Mouse (Mus musculus): ENCODE data around the gene Tmem212.

Tmem212 gene

DNA sequence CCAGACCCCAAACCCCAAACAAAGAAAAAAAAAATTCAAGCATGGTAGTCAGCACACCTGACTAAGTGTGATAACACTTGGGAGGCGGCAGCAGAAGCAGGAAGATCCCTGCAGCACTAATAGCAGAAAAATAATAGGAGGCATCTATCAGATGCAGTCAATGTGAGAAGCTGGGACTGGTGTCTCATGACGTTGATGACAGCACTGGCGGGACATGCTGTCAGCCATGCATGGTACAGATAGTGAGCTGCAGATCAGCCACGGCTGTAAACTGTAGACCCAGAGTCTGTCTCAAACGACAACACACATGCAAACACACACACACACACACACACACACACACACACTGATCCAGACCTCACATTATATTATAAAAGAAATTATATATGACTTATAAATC, 52.9 kb downstream of the Tmem212 start:
- DNase-seq (ENCODE audit: low spot score in 2 of 2) = no peak

DNA sequence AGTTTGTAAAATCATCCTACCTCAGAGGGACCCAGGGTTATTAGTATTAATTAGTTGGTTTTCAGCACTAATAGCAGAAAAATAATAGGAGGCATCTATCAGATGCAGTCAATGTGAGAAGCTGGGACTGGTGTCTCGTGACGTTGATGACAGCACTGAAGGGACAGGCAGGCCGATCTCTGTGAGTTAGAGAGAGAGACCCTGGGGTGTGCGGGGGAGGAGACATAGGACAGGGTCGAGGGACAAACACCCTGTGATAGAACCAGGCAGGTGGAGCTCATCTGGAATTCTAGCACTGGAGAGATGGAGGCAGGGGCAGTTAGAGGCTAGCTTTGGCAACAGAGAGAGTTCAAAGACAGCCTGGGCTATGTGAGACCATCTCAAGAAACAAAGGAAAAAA, 53.3 kb downstream of the Tmem212 start:
- DNase-seq (ENCODE audit: low spot score in 2 of 2) = no peak

DNA sequence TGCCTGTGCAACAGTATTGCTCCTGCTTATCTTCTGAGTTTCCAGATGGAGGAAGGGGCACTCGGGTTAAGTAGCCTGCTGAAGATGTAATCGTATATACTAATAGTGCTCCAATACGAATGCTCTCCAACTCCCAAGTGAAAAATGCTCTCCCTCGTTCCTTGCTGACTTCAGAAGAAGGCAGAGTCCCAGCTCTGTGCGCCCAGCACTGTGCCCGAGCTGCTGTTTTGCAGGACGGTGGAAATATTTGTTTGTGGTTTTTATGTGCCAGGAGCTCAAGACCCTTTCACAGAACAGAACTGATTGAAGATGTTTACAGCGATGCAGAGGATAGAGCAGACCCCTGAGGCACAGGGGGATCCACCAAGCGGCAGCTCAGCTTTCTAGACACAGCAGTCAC, 55.9 kb downstream of the Tmem212 start:
- DNase-seq (ENCODE audit: low spot score in 2 of 2) = no peak

DNA sequence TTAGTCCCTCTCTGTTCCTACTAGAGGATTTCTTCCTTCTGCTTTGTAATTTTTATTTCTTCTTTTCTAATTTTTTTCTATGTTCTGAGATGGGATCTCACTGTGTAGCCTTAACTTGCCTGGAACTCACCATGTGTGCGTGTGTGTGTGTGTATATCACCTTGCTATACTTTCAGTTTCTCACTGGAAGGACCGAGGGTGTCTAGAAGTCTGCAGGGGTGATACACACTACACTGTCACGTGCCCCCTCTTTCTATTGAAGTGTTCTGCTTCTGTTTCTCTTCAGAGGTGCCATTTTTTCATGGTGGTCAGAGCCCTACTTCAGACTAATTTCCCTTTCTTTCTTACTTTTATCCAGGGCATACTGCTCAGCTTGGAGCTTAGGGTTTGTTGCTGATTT, 56.4 kb downstream of the Tmem212 start:
- DNase-seq (ENCODE audit: low spot score in 2 of 2) = no peak

DNA sequence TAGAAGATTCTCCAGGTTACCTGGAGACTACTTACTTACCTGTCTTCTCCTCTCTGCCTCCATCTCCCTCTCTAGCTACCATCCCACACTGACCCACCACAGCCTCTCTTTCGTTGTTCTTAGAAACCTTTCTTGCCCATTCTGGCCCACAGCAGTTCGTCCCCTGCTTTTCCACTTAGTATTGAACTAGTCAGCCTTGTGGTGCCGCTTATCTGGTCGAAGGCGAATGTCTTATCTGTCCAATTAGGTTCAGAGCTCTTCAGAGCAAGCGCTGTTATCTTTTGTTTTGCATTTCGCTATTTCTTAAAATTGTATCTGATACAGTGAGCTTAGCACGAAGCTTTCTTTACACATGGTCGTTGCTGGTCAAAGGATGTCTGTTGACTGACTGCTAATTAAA, 56.9 kb downstream of the Tmem212 start:
- DNase-seq (ENCODE audit: low spot score in 2 of 2) = no peak

- no peak for DNase-seq (ENCODE audit: low spot score in 2 of 2)
Measured at GRCm38 (mm10) chr3:27836297-27836696, 59.9 kb downstream of the Tmem212 start.

GRCm38 (mm10) chr3:27835786-27836185, 60.4 kb downstream of the Tmem212 start:
- DNase-seq (ENCODE audit: low spot score in 2 of 2) = no peak

DNA sequence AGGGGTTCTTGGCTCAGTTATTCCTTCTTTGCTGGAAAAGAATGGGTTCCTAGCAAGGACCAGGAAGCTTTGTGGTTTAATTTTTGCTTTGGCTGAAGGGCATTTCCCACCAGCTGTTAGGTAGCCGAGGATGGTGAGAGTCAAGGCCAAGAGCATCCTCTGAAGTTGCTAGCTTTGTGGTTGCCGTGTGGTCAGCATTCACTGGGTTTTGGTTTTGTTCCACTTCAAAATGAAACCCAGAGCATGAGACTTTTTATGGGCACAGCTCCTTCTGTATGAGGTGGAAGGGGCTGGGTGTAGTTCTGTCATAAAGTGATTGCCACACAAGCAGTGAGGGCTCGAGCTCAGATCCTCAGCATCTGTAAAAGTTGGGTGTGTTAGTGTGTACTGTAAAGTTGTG, 67.4 kb downstream of the Tmem212 start:
- no peak for DNase-seq (ENCODE audit: low spot score in 2 of 2)

DNA sequence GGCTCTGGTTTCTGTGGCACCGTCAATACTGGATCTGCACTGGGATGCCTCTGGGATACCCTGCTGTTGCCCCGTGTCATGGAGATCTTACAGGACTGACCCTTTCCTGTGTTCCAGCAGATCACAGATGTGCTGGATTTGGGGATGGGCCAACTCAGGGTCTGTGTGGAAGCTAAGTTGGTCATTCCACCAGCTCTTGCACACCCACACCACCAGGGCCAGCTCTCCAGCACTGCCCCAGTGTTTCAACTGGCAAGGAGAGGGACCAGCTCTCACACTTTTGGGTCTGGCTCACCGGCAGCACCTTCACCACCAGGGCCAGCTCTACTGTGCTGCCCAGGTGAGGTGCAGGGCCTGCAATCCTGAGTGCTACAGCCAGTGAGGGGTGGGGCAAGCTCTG, 68.9 kb downstream of the Tmem212 start:
- DNase-seq (ENCODE audit: low spot score in 2 of 2) = no peak

- DNase-seq (ENCODE audit: low spot score in 2 of 2) = no peak
Measured at GRCm38 (mm10) chr3:27825985-27826384, 70.2 kb downstream of the Tmem212 start.
